8 mouse cellular contexts compared by ENCODE assay signal in genomic region chr1:38358797-38359349, GRCm38 (mm10).
DNase-seq lines count a peak whose midpoint lies in the region; TF ChIP-seq lines count a peak whose summit lies in the region.

No protein-coding gene starts in this region.

- no peak for DNase-seq in gastrocnemius, adult 2 months
- no peak for DNase-seq in gastrocnemius, postnatal 25 days
- DNase-seq in urinary bladder, postnatal 14 days (ENCODE audit: low spot score) = peak; percentile 19
- DNase-seq in urinary bladder, postnatal 36 days (ENCODE audit: low spot score in 2 of 2) = no peak
- DNase-seq in layer of hippocampus, adult 9-10 months (ENCODE audit: low spot score) = peak; percentile 43
- DNase-seq in right cerebral cortex, postnatal 36 days (ENCODE audit: low spot score in 2 of 2) = peak; percentile 58 to 68
- no peak for DNase-seq in embryo, embryonic 11 days
- DNase-seq in urinary bladder, postnatal 4 days (ENCODE audit: low spot score in 2 of 2) = no peak

- peak overlapping the region; percentile 67 for H3K27ac ChIP-seq in gastrocnemius, adult 2 months

- TF ChIP-seq CTCF in gastrocnemius, adult 2 months (IDR thresholded peaks at IDR 0.05) = no peak

- H3K4me3 ChIP-seq in gastrocnemius, adult 2 months = no peak overlapping the region

- intact Hi-C loops in gastrocnemius, adult 2 months (cut with DNase I) = no loop called here

Comparison
In these comparisons a context has a peak if more than half of its experiments do, and no peak if none do; other contexts are left out.
1. DNase-seq: peak in urinary bladder, postnatal 14 days (single experiment), layer of hippocampus, adult 9-10 months (single experiment) and right cerebral cortex, postnatal 36 days (2 of 2); none in gastrocnemius, adult 2 months (single experiment), gastrocnemius, postnatal 25 days (single experiment), urinary bladder, postnatal 36 days (0 of 2), embryo, embryonic 11 days (single experiment) and urinary bladder, postnatal 4 days (0 of 2).